Mouse (Mus musculus) megakaryocyte, embryonic 14.5 days (primary cell): ENCODE results near the gene Cfap43.

Experiments
- FLI1 ChIP-seq: IDR thresholded peaks from 2 replicates; pipeline ENCODE4 v1.6.1; 2012; ENCODE audit warnings: low read length, inconsistent platforms, mixed read lengths
- GATA1 ChIP-seq: IDR thresholded peaks from 3 replicates; pipeline ENCODE4 v1.6.1; 2012; ENCODE audit warnings: mixed read lengths, low read length, inconsistent platforms, borderline replicate concordance

DNA sequence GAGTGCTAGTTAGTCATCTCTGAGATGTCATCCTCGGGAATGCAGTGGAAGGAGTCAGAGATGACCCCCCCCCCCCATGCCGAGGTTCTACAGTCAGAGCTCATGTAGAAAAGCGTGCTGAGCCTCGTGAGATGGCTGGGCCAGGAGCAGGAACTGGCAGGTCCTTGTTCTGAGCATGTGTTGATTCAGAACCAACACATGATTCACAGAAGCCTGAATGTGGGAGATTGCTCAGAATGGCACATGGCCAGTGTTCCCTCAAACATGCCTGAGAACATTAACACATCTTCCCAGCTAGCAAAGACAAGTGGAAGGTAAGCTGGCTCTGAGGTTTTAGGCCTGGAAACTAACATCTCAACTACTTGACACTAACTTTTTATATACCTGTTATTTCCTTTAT, 208.7 kb downstream of the Cfap43 start:
- no peak for TF ChIP-seq GATA1
- no peak for TF ChIP-seq FLI1
